Mouse (Mus musculus) forebrain, embryonic 12.5 days (tissue): ENCODE data around the gene Dlg1. TPM values are rescaled to one million over a fixed set of nuclear protein-coding genes. Genes with fewer than 3 reads are reported as not detected.

Source experiments
- ATAC-seq: fragments of 200-750 bp; cut with Nextera tagmentation; 2 replicates; pipeline ENCODE4 v1.8.0; 2017; ENCODE audit warnings: moderate TSS enrichment; ENCODE audit not compliant: low FRiP score
- H3K27ac ChIP-seq: fragments of 300-500 bp; sonication (generic); 2 replicates; pipeline ENCODE4 v1.5.1; 2016; ENCODE audit warnings: mild to moderate bottlenecking
- H3K27me3 ChIP-seq: fragments of 300-500 bp; sonication (generic); 2 replicates; pipeline ENCODE4 v1.6.1; 2016; ENCODE audit warnings: mild to moderate bottlenecking
- H3K36me3 ChIP-seq: fragments of 300-500 bp; sonication (generic); replicated peaks from 2 replicates; pipeline ENCODE4 v1.6.1; 2016; ENCODE audit warnings: mild to moderate bottlenecking
- H3K4me1 ChIP-seq: fragments of 300-500 bp; sonication (generic); 2 replicates; pipeline ENCODE4 v1.6.1; 2016
- H3K4me2 ChIP-seq: fragments of 300-500 bp; sonication (generic); 2 replicates; pipeline ENCODE4 v1.6.1; 2016; ENCODE audit warnings: mild to moderate bottlenecking, moderate library complexity
- H3K4me3 ChIP-seq: fragments of 300-500 bp; sonication (generic); replicated peaks from 2 replicates; pipeline ENCODE4 v1.5.1; 2016; ENCODE audit warnings: mild to moderate bottlenecking
- H3K9ac ChIP-seq: fragments of 300-500 bp; sonication (generic); 2 replicates; pipeline ENCODE4 v1.6.1; 2016; ENCODE audit warnings: mild to moderate bottlenecking
- H3K9me3 ChIP-seq: fragments of 300-500 bp; sonication (generic); 2 replicates; pipeline ENCODE4 v1.6.1; 2016
- WGBS: fragments of 180-500 bp; shearing (Covaris S2); methylation state at CpG from one replicate; pipeline ENCODE4 v1.1.7; 2016; 5-methylcytosine and 5-hydroxymethylcytosine counted together
- polyA plus RNA-seq: library from polyadenylated mRNA; unstranded; fragments of >200 nt; fragmentation: Nextera tagmentation; extraction: Ambion mirVana; gene quantifications from 2 replicates; pipeline ENCODE4 v1.2.1, GENCODE M21; 2016

The Dlg1 gene
- polyA plus RNA-seq, 1 experiment from 2014 or later = 39.8 TPM

GRCm38 (mm10) chr16:31898546-31899326 is 235.5 kb downstream of the Dlg1 start:
- Histone ChIP-seq H3K27me3 (no peaks in the 10 kb centered on the region), H3K4me1 (peaks cover 19% of the 10 kb centered on the region), H3K4me3 (no peak overlapping the region), H3K36me3 (no peaks in the 10 kb centered on the region), H3K4me2 (no peak overlapping the region), H3K27ac (0 out of 2 replicates have a peak overlapping the region, but pooled peaks have one; percentile 2), H3K9ac (no peak overlapping the region), H3K9me3 (peaks cover 6% of the 10 kb centered on the region; the same call in 1 of the 2 replicates)
- ATAC-seq = no peak
- 81% methylated on average over 18 of the region's 18 CpGs for WGBS

GRCm38 (mm10) chr16:31901886-31902285 is 238.6 kb downstream of the Dlg1 start:
- Histone ChIP-seq H3K4me3 (no peak overlapping the region), H3K27me3 (peaks cover 9% of the 10 kb centered on the region; the same call in 1 of the 2 replicates), H3K4me2 (no peak overlapping the region), H3K9ac (no peak overlapping the region), H3K36me3 (no peaks in the 10 kb centered on the region), H3K4me1 (peaks cover 26% of the 10 kb centered on the region), H3K9me3 (peaks cover 6% of the 10 kb centered on the region; the same call in 1 of the 2 replicates), H3K27ac (no peak overlapping the region)
- ATAC-seq = no peak
- WGBS = 88% methylated on average over 1 of the region's 1 CpGs

- Histone ChIP-seq H3K27ac (no peak overlapping the region), H3K9ac (no peak overlapping the region), H3K36me3 (no peaks in the 10 kb centered on the region), H3K4me1 (peaks cover 14% of the 10 kb centered on the region), H3K4me2 (no peak overlapping the region), H3K9me3 (peaks cover 6% of the 10 kb centered on the region; the same call in 1 of the 2 replicates), H3K4me3 (no peak overlapping the region), H3K27me3 (peaks cover 9% of the 10 kb centered on the region; the same call in 1 of the 2 replicates)
- WGBS = 90% methylated on average over 8 of the region's 8 CpGs
- ATAC-seq = no peak
Measured at GRCm38 (mm10) chr16:31903239-31903638, 240.0 kb downstream of the Dlg1 start.

- H3K9ac ChIP-seq = no peak overlapping the region
- peaks cover 11% of the 10 kb centered on the region for H3K4me1 ChIP-seq
- H3K4me3 ChIP-seq = no peak overlapping the region
- no peaks in the 10 kb centered on the region for H3K36me3 ChIP-seq
- no peak for ATAC-seq
- no peak overlapping the region for H3K27ac ChIP-seq
- WGBS = 76% methylated on average over 4 of the region's 4 CpGs
- no peaks in the 10 kb centered on the region for H3K9me3 ChIP-seq
- no peak overlapping the region for H3K4me2 ChIP-seq
- peaks cover 9% of the 10 kb centered on the region; the same call in 1 of the 2 replicates for H3K27me3 ChIP-seq
Measured at GRCm38 (mm10) chr16:31905331-31905730, 242.1 kb downstream of the Dlg1 start.

- H3K4me3 ChIP-seq = no peak overlapping the region
- no peaks in the 10 kb centered on the region for H3K36me3 ChIP-seq
- WGBS = 40% methylated on average over 20 of the region's 20 CpGs
- H3K27ac ChIP-seq = no peak overlapping the region
- no peaks in the 10 kb centered on the region for H3K9me3 ChIP-seq
- ATAC-seq = no peak
- H3K27me3 ChIP-seq = peaks cover 9% of the 10 kb centered on the region; the same call in 1 of the 2 replicates
- H3K4me1 ChIP-seq = peaks cover 11% of the 10 kb centered on the region
- peak overlapping the region; percentile 37 for H3K4me2 ChIP-seq
- H3K9ac ChIP-seq = no peak overlapping the region
Measured at GRCm38 (mm10) chr16:31905891-31906825, 242.9 kb downstream of the Dlg1 start.

GRCm38 (mm10) chr16:31906896-31907295 is 243.7 kb downstream of the Dlg1 start:
- peak overlapping the region; percentile 37 for H3K4me2 ChIP-seq
- 11% methylated on average over 9 of the region's 9 CpGs for WGBS
- ATAC-seq = no peak

GRCm38 (mm10) chr16:31908959-31909358 is 245.7 kb downstream of the Dlg1 start:
- Histone ChIP-seq H3K4me3 (no peak overlapping the region), H3K4me1 (peaks cover 11% of the 10 kb centered on the region), H3K27ac (no peak overlapping the region), H3K27me3 (peaks cover 9% of the 10 kb centered on the region; the same call in 1 of the 2 replicates), H3K9me3 (no peaks in the 10 kb centered on the region), H3K36me3 (no peaks in the 10 kb centered on the region), H3K4me2 (no peak overlapping the region), H3K9ac (no peak overlapping the region)
- no peak for ATAC-seq
- WGBS = 70% methylated on average over 11 of the region's 11 CpGs

More at GRCm38 (mm10) chr16:31906896-31907295, 243.7 kb downstream of the Dlg1 start:
- Histone ChIP-seq H3K36me3 (no peaks in the 10 kb centered on the region), H3K9me3 (no peaks in the 10 kb centered on the region), H3K27me3 (peaks cover 9% of the 10 kb centered on the region; the same call in 1 of the 2 replicates), H3K4me3 (no peak overlapping the region), H3K9ac (no peak overlapping the region), H3K27ac (no peak overlapping the region), H3K4me1 (peaks cover 11% of the 10 kb centered on the region)

DNA sequence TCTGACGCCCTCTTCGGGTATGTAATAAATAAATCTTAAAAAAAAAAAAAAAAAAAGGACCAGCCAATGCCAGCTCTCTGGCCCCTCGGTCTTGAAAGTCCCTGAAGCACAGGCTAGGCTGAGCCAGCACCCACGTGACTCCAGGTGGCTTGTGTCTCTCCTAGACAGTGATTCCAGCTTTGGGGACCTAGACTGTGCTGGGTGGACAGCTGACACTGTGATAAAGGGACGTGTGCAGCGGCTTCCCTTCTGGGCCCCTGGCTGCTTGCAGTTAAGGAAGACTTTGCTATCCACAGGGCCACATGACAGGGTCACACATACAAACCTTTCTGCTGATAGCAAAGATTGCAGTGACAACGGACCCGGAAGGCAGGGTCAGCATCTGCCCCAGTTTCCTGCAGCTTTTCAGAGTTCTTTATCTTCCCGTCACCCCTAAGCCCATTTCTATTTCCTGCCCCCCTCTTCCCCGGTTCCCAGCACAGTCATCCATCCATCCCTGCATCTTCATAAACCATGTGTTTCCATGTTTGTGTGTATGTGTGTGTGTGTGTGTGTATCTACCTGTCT is 247.1 kb downstream of the Dlg1 start:
- H3K36me3 ChIP-seq = no peaks in the 10 kb centered on the region
- no peak for ATAC-seq
- peaks cover 9% of the 10 kb centered on the region; the same call in 1 of the 2 replicates for H3K27me3 ChIP-seq
- H3K4me2 ChIP-seq = no peak overlapping the region
- H3K4me1 ChIP-seq = peaks cover 11% of the 10 kb centered on the region
- H3K4me3 ChIP-seq = no peak overlapping the region
- H3K27ac ChIP-seq = no peak overlapping the region
- no peak overlapping the region for H3K9ac ChIP-seq
- H3K9me3 ChIP-seq = no peaks in the 10 kb centered on the region
- 76% methylated on average over 10 of the region's 10 CpGs for WGBS

- 87% methylated on average over 11 of the region's 11 CpGs for WGBS
- H3K36me3 ChIP-seq = no peaks in the 10 kb centered on the region
- no peak overlapping the region for H3K4me3 ChIP-seq
- H3K27ac ChIP-seq = no peak overlapping the region
- no peaks in the 10 kb centered on the region for H3K27me3 ChIP-seq
- H3K4me1 ChIP-seq = 0 out of 2 replicates have a peak, but pooled peaks cover 2% of the 10 kb centered on the region
- no peaks in the 10 kb centered on the region for H3K9me3 ChIP-seq
- no peak for ATAC-seq
- H3K9ac ChIP-seq = no peak overlapping the region
- H3K4me2 ChIP-seq = no peak overlapping the region
Measured at GRCm38 (mm10) chr16:31917776-31918175, 254.5 kb downstream of the Dlg1 start.

DNA sequence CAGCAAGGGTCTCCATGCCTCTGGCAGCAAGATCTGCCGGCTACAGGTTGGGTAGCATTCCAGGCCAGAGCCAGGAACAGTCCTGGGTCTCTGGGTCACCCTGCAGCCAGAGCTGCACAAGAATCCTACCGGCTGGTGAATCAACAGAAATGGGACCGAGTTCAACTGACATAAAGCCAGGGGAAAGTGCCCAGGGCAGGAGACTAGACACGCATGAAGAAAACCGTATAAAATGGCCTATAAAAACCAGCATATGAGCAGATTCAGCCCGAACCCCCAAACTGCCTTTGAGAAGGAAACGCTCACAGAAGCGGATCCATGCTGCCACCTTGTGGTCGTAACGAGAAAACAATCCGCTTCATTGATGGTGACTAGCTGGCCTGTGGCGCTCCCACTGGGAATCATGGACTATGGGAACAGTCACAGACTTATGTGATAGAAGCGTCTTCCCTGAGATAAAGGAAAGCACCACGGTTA is 255.0 kb downstream of the Dlg1 start:
- H3K27ac ChIP-seq = no peak overlapping the region
- WGBS = 6% methylated on average over 14 of the region's 14 CpGs

DNA sequence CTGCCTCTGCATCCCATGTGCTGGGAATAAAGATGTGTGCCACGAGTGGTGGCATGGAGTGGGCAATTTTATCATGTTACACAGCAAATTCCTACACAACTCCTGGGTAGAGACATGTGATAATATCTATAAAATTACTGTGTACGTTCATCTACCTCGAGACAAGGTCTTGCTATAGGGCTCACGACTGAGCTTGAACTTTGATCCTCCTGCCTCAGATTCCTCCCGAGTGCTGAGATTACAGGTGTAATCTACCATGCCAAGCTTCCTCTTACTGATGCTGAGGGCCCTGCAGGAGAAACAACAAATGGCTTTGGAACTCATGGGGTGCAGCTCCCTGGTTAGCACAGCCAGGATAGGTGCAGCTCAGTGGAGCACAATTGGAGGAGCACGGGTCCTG is 261.1 kb downstream of the Dlg1 start:
- no peaks in the 10 kb centered on the region for H3K9me3 ChIP-seq
- 88% methylated on average over 6 of the region's 6 CpGs for WGBS
- no peaks in the 10 kb centered on the region for H3K27me3 ChIP-seq
- H3K27ac ChIP-seq = no peak overlapping the region
- ATAC-seq = no peak
- H3K36me3 ChIP-seq = no peaks in the 10 kb centered on the region
- no peaks in the 10 kb centered on the region for H3K4me1 ChIP-seq
- H3K9ac ChIP-seq = no peak overlapping the region
- H3K4me3 ChIP-seq = no peak overlapping the region
- H3K4me2 ChIP-seq = no peak overlapping the region

More for the DNA sequence above, 255.0 kb downstream of the Dlg1 start:
- Histone ChIP-seq H3K4me3 (no peak overlapping the region), H3K4me2 (peak overlapping the region; percentile 38), H3K36me3 (no peaks in the 10 kb centered on the region), H3K9me3 (no peaks in the 10 kb centered on the region), H3K4me1 (0 out of 2 replicates have a peak, but pooled peaks cover 2% of the 10 kb centered on the region), H3K9ac (no peak overlapping the region), H3K27me3 (no peaks in the 10 kb centered on the region)
- ATAC-seq = peak; percentile 51; the same call in 1 of the 2 replicates
